Mouse (Mus musculus): Measurements from ENCODE around the gene Gm20806. TPM values are rescaled to one million over a fixed set of nuclear protein-coding genes. Genes with fewer than 3 reads are reported as not detected.
"Not testable (repeated sequence)": the region's sequence is repeated elsewhere in the genome, so short reads cannot be mapped to it uniquely, and the experiment has no call there.

Gm20806 gene
- polyA plus RNA-seq (2014; fragmentation: Nextera tagmentation; extraction: Ambion mirVana) = not detected in 2 replicates

GRCm38 (mm10) chrY:78837956-78838355, at the start of gene Gm20806:
Gene Gm20806 (minus strand): TSS chrY:78838056.
- not testable (repeated sequence) for H3K27me3 ChIP-seq (ENCODE audit: control insufficient read depth, insufficient read depth, low read length); H3K4me3 ChIP-seq (ENCODE audit: low read depth, low read length); H3K9me3 ChIP-seq (ENCODE audit: control insufficient read depth, low read length); H3K4me2 ChIP-seq (replicated peaks; ENCODE audit: low read depth, low read length); H3K9ac ChIP-seq (ENCODE audit: low read depth, low read length); DNase-seq (ENCODE audit: low spot score); H3K36me3 ChIP-seq (ENCODE audit: control insufficient read depth, insufficient read depth, low read length); H3K27ac ChIP-seq (ENCODE audit: low read depth, low read length); H3K4me1 ChIP-seq (replicated peaks; ENCODE audit: control insufficient read depth, insufficient read depth, low read length); ATAC-seq (ENCODE audit: low FRiP score)
- no CpG with 5 or more reads among the region's 4 CpGs for WGBS

All from hindbrain, embryonic 11.5 days (tissue).